Mouse (Mus musculus): ENCODE data around the gene Sdf2. TPM values are rescaled to one million over a fixed set of nuclear protein-coding genes. Genes with fewer than 3 reads are reported as not detected.
"Not testable (repeated sequence)": the region's sequence is repeated elsewhere in the genome, so short reads cannot be mapped to it uniquely, and the experiment has no call there.

The Sdf2 gene
- polyA plus RNA-seq, 1 experiment: 125 TPM

- H3K4me3 ChIP-seq (ENCODE audit: low read depth, low read length): peak overlapping the region; percentile 43
- peaks cover 35% of the 10 kb centered on the region for H3K36me3 ChIP-seq (ENCODE audit: control insufficient read depth, insufficient read depth, low read length)
- 2% methylated on average over 8 of the region's 8 CpGs for WGBS
- peak; percentile 69; the same call in 1 of the 2 replicates for TF ChIP-seq CTCF (IDR thresholded peaks at IDR 0.05; ENCODE audit: extremely low read depth, insufficient read length, insufficient replicate concordance, low read depth, low read length)
- TF ChIP-seq POLR2A (IDR thresholded peaks at IDR 0.05; ENCODE audit: low read depth, low read length): no peak
- no peaks in the 10 kb centered on the region for H3K27me3 ChIP-seq (ENCODE audit: control insufficient read depth, insufficient read depth, low read length)
- peaks cover 6% of the 10 kb centered on the region; the same call in 1 of the 2 replicates for H3K4me1 ChIP-seq (ENCODE audit: control insufficient read depth, insufficient read depth, insufficient read length, low read length)
- no peak overlapping the region for H3K27ac ChIP-seq (ENCODE audit: insufficient read depth, low read depth, low read length)
Observed at GRCm38 (mm10) chr11:78262550-78262949, 17.0 kb downstream of the Sdf2 start.

GRCm38 (mm10) chr11:78265571-78265970, 20.0 kb downstream of the Sdf2 start:
- no peak overlapping the region for H3K27ac ChIP-seq (ENCODE audit: insufficient read depth, low read depth, low read length)
- peaks cover 2% of the 10 kb centered on the region; the same call in 1 of the 2 replicates for H3K4me1 ChIP-seq (ENCODE audit: control insufficient read depth, insufficient read depth, insufficient read length, low read length)
- peaks cover 60% of the 10 kb centered on the region for H3K36me3 ChIP-seq (ENCODE audit: control insufficient read depth, insufficient read depth, low read length)
- H3K4me3 ChIP-seq (ENCODE audit: low read depth, low read length): no peak overlapping the region
- no peaks in the 10 kb centered on the region for H3K27me3 ChIP-seq (ENCODE audit: control insufficient read depth, insufficient read depth, low read length)
- 88% methylated on average over 6 of the region's 6 CpGs for WGBS
- TF ChIP-seq POLR2A (IDR thresholded peaks at IDR 0.05; ENCODE audit: low read depth, low read length): no peak
- no peak for TF ChIP-seq CTCF (IDR thresholded peaks at IDR 0.05; ENCODE audit: extremely low read depth, insufficient read length, insufficient replicate concordance, low read depth, low read length)

GRCm38 (mm10) chr11:78271986-78272385, 26.4 kb downstream of the Sdf2 start:
- Histone ChIP-seq H3K4me3 (ENCODE audit: low read depth, low read length) (no peak overlapping the region), H3K4me1 (ENCODE audit: control insufficient read depth, insufficient read depth, insufficient read length, low read length) (no peaks in the 10 kb centered on the region), H3K27ac (ENCODE audit: insufficient read depth, low read depth, low read length) (no peak overlapping the region), H3K36me3 (ENCODE audit: control insufficient read depth, insufficient read depth, low read length) (peaks cover 79% of the 10 kb centered on the region), H3K27me3 (ENCODE audit: control insufficient read depth, insufficient read depth, low read length) (no peaks in the 10 kb centered on the region)
- TF ChIP-seq POLR2A (IDR thresholded peaks at IDR 0.05; ENCODE audit: low read depth, low read length) (no peak), CTCF (IDR thresholded peaks at IDR 0.05; ENCODE audit: extremely low read depth, insufficient read length, insufficient replicate concordance, low read depth, low read length) (no peak)
- 91% methylated on average over 13 of the region's 13 CpGs for WGBS

GRCm38 (mm10) chr11:78275596-78275995, 30.1 kb downstream of the Sdf2 start:
- Histone ChIP-seq H3K4me3 (ENCODE audit: low read depth, low read length) (no peak overlapping the region), H3K27ac (ENCODE audit: insufficient read depth, low read depth, low read length) (no peak overlapping the region), H3K4me1 (ENCODE audit: control insufficient read depth, insufficient read depth, insufficient read length, low read length) (no peaks in the 10 kb centered on the region), H3K27me3 (ENCODE audit: control insufficient read depth, insufficient read depth, low read length) (no peaks in the 10 kb centered on the region), H3K36me3 (ENCODE audit: control insufficient read depth, insufficient read depth, low read length) (peaks cover 79% of the 10 kb centered on the region)
- WGBS: 96% methylated on average over 1 of the region's 1 CpGs
- no peak for TF ChIP-seq POLR2A (IDR thresholded peaks at IDR 0.05; ENCODE audit: low read depth, low read length)
- TF ChIP-seq CTCF (IDR thresholded peaks at IDR 0.05; ENCODE audit: extremely low read depth, insufficient read length, insufficient replicate concordance, low read depth, low read length): no peak

- 96% methylated on average over 4 of the region's 4 CpGs for WGBS
- H3K4me1 ChIP-seq (ENCODE audit: control insufficient read depth, insufficient read depth, insufficient read length, low read length); H3K27ac ChIP-seq (ENCODE audit: insufficient read depth, low read depth, low read length); H3K27me3 ChIP-seq (ENCODE audit: control insufficient read depth, insufficient read depth, low read length); H3K4me3 ChIP-seq (ENCODE audit: low read depth, low read length): not testable (repeated sequence)
- TF ChIP-seq CTCF (IDR thresholded peaks at IDR 0.05; ENCODE audit: extremely low read depth, insufficient read length, insufficient replicate concordance, low read depth, low read length): peak; percentile 7; the same call in 1 of the 2 replicates
- H3K36me3 ChIP-seq (ENCODE audit: control insufficient read depth, insufficient read depth, low read length): peaks cover 82% of the 10 kb centered on the region
Observed at GRCm38 (mm10) chr11:78276169-78276568, 30.6 kb downstream of the Sdf2 start.

GRCm38 (mm10) chr11:78278853-78279252, 33.3 kb downstream of the Sdf2 start:
- Histone ChIP-seq H3K36me3 (ENCODE audit: control insufficient read depth, insufficient read depth, low read length) (peaks cover 77% of the 10 kb centered on the region), H3K4me1 (ENCODE audit: control insufficient read depth, insufficient read depth, insufficient read length, low read length) (no peaks in the 10 kb centered on the region), H3K4me3 (ENCODE audit: low read depth, low read length) (no peak overlapping the region), H3K27ac (ENCODE audit: insufficient read depth, low read depth, low read length) (no peak overlapping the region), H3K27me3 (ENCODE audit: control insufficient read depth, insufficient read depth, low read length) (no peaks in the 10 kb centered on the region)
- TF ChIP-seq CTCF (IDR thresholded peaks at IDR 0.05; ENCODE audit: extremely low read depth, insufficient read length, insufficient replicate concordance, low read depth, low read length) (no peak), POLR2A (IDR thresholded peaks at IDR 0.05; ENCODE audit: low read depth, low read length) (no peak)
- 62% methylated on average over 7 of the region's 7 CpGs for WGBS

- WGBS: 90% methylated on average over 4 of the region's 4 CpGs
Observed at GRCm38 (mm10) chr11:78279586-78279985, 34.0 kb downstream of the Sdf2 start.

More at GRCm38 (mm10) chr11:78279586-78279985, 34.0 kb downstream of the Sdf2 start:
- H3K4me3 ChIP-seq (ENCODE audit: low read depth, low read length): no peak overlapping the region
- no peak for TF ChIP-seq POLR2A (IDR thresholded peaks at IDR 0.05; ENCODE audit: low read depth, low read length)
- no peak for TF ChIP-seq CTCF (IDR thresholded peaks at IDR 0.05; ENCODE audit: extremely low read depth, insufficient read length, insufficient replicate concordance, low read depth, low read length)
- no peak overlapping the region for H3K27ac ChIP-seq (ENCODE audit: insufficient read depth, low read depth, low read length)
- H3K27me3 ChIP-seq (ENCODE audit: control insufficient read depth, insufficient read depth, low read length): no peaks in the 10 kb centered on the region
- H3K36me3 ChIP-seq (ENCODE audit: control insufficient read depth, insufficient read depth, low read length): peaks cover 77% of the 10 kb centered on the region
- H3K4me1 ChIP-seq (ENCODE audit: control insufficient read depth, insufficient read depth, insufficient read length, low read length): no peaks in the 10 kb centered on the region
